Mouse (Mus musculus) heart, adult 2 months (tissue): ENCODE data around the gene Troap. TPM values are rescaled to one million over a fixed set of nuclear protein-coding genes. Genes with fewer than 3 reads are reported as not detected.

ENCODE experiments used
- DNase-seq, 2 experiments: peaks; one replicate each; pipeline ENCODE4 v3.0.0; 2021
- H3K27ac ChIP-seq: fragments of 200-600 bp; 2 replicates; pipeline ENCODE4 v1.8.1; 2022
- H3K27me3 ChIP-seq: fragments of 200-500 bp; 2 replicates; pipeline ENCODE4 v1.6.1; 2012; ENCODE audit warnings: mild to moderate bottlenecking, low read length, inconsistent platforms, mixed read lengths; ENCODE audit not compliant: control insufficient read depth, insufficient read depth
- H3K36me3 ChIP-seq: fragments of 200-500 bp; 2 replicates; pipeline ENCODE4 v1.6.1; 2012; ENCODE audit warnings: low read length, inconsistent platforms; ENCODE audit not compliant: control insufficient read depth, insufficient read depth
- H3K4me1 ChIP-seq: fragments of 200-500 bp; 2 replicates; pipeline ENCODE4 v1.6.1; 2011; ENCODE audit warnings: low read length; ENCODE audit not compliant: control insufficient read depth, insufficient read depth
- H3K4me3 ChIP-seq: fragments of 200-600 bp; 2 replicates; pipeline ENCODE4 v1.8.1; 2022
- H3K79me2 ChIP-seq: fragments of 200-500 bp; replicated peaks from 2 replicates; pipeline ENCODE4 v1.6.1; 2012; ENCODE audit warnings: mild to moderate bottlenecking, inconsistent platforms, low read length, moderate library complexity, mixed read lengths; ENCODE audit not compliant: control insufficient read depth, insufficient read depth
- H3K9ac ChIP-seq: fragments of 200-500 bp; 2 replicates; pipeline ENCODE4 v1.6.1; 2012; ENCODE audit warnings: low read depth, mild to moderate bottlenecking, control low read depth, inconsistent platforms, low read length, mixed read lengths
- CTCF ChIP-seq: fragments of 200-600 bp; IDR thresholded peaks from 2 replicates; pipeline ENCODE4 v1.8.1; 2022; ENCODE audit warnings: antibody characterized with exemption, mild to moderate bottlenecking, moderate library complexity
- EP300 ChIP-seq: fragments of 200-500 bp; IDR thresholded peaks from 2 replicates; pipeline ENCODE4 v1.6.1; 2011; ENCODE audit warnings: low read depth, low read length, control low read depth; ENCODE audit not compliant: insufficient read depth
- POLR2A ChIP-seq: fragments of 200-500 bp; IDR thresholded peaks from 2 replicates; pipeline ENCODE4 v1.6.1; 2011; ENCODE audit warnings: mild to moderate bottlenecking, low read depth, low read length, control low read depth; ENCODE audit not compliant: insufficient read depth
- WGBS: fragments of 180-500 bp; shearing (Covaris S2); methylation state at CpG from one replicate; pipeline ENCODE4 v1.1.7; 2018; 5-methylcytosine and 5-hydroxymethylcytosine counted together
- intact Hi-C: fragments of 180-260 bp; cut with DNase I; formaldehyde crosslinking; loops from one replicate; pipeline ENCODE4 v1.15.1; 2025
- polyA plus RNA-seq: library from polyadenylated mRNA; depleted of rRNA; stranded (reverse); fragments of >200 nt; gene quantifications from 2 replicates; pipeline ENCODE4 v1.2.3, GENCODE M21; 2012
- total RNA-seq, 2 experiments: library from RNA; stranded (reverse); gene quantifications; 2 replicates each; pipeline ENCODE4 v1.2.3; 2021

Troap gene
- total and polyA plus RNA-seq, 3 experiments = 0.31 to 0.53 TPM; not detected in 1

GRCm38 (mm10) chr15:99083258-99083657, 8.9 kb downstream of the Troap start:
- Histone ChIP-seq H3K9ac (no peak overlapping the region), H3K27ac (no peak overlapping the region), H3K27me3 (peaks cover 10% of the 10 kb centered on the region), H3K4me1 (no peaks in the 10 kb centered on the region), H3K79me2 (no peaks in the 10 kb centered on the region), H3K36me3 (no peaks in the 10 kb centered on the region), H3K4me3 (no peak overlapping the region)
- TF ChIP-seq EP300 = 0 out of 2 replicates have a peak, but pooled peaks have one; percentile 53
- TF ChIP-seq CTCF = peak; percentile 79
- no peak for TF ChIP-seq POLR2A
- intact Hi-C loops = loop anchor here (5.0 kb wide), 2 partner anchors 54 to 179 kb away; no protein-coding TSS in a partner anchor
- peak; percentile 46 to 57 for DNase-seq
- 63% methylated on average over 9 of the region's 9 CpGs for WGBS

GRCm38 (mm10) chr15:99083867-99084557, 9.6 kb downstream of the Troap start:
- no peaks in the 10 kb centered on the region for H3K4me1 ChIP-seq
- intact Hi-C loops = loop anchor here (2.0 to 5.0 kb wide), 3 partner anchors 53 to 178 kb away; no protein-coding TSS in a partner anchor
- H3K36me3 ChIP-seq = no peaks in the 10 kb centered on the region
- H3K79me2 ChIP-seq = no peaks in the 10 kb centered on the region
- no peak for DNase-seq
- WGBS = 28% methylated on average over 11 of the region's 11 CpGs
- peaks cover 10% of the 10 kb centered on the region for H3K27me3 ChIP-seq
- no peak overlapping the region for H3K27ac ChIP-seq
- H3K4me3 ChIP-seq = no peak overlapping the region
- H3K9ac ChIP-seq = no peak overlapping the region
- TF ChIP-seq EP300 = no peak
- no peak for TF ChIP-seq POLR2A
- no peak for TF ChIP-seq CTCF

- no peaks in the 10 kb centered on the region for H3K36me3 ChIP-seq
- intact Hi-C loops = loop anchor here (2.0 to 5.0 kb wide), 3 partner anchors 53 to 178 kb away; no protein-coding TSS in a partner anchor
- H3K4me1 ChIP-seq = no peaks in the 10 kb centered on the region
- 52% methylated on average over 19 of the region's 19 CpGs for WGBS
- no peak overlapping the region for H3K27ac ChIP-seq
- no peak overlapping the region for H3K4me3 ChIP-seq
- no peak overlapping the region for H3K9ac ChIP-seq
- H3K27me3 ChIP-seq = peaks cover 10% of the 10 kb centered on the region
- TF ChIP-seq POLR2A (no peak), EP300 (no peak), CTCF (no peak)
- DNase-seq = no peak
- H3K79me2 ChIP-seq = no peaks in the 10 kb centered on the region
Observed at GRCm38 (mm10) chr15:99084618-99085017, 10.2 kb downstream of the Troap start.

GRCm38 (mm10) chr15:99085997-99086396, 11.6 kb downstream of the Troap start:
- H3K36me3 ChIP-seq = no peaks in the 10 kb centered on the region
- 88% methylated on average over 4 of the region's 4 CpGs for WGBS

GRCm38 (mm10) chr15:99087253-99088075, 13.1 kb downstream of the Troap start, which contains the start of gene C1ql4:
C1ql4 (minus strand) TSS chr15:99087817.
- TF ChIP-seq EP300 (no peak), POLR2A (no peak), CTCF (peak; percentile 56)
- Histone ChIP-seq H3K79me2 (no peaks in the 10 kb centered on the region), H3K4me3 (peak within 1 kb of the TSS; percentile 20), H3K27ac (no peak within 1 kb of the TSS), H3K4me1 (no peaks in the 10 kb centered on the region), H3K36me3 (no peaks in the 10 kb centered on the region), H3K9ac (no peak within 1 kb of the TSS), H3K27me3 (peaks cover 10% of the 10 kb centered on the region)
- no peak for DNase-seq
- intact Hi-C loops = loop anchor here (2.0 kb wide), 1 partner anchor 39 kb away; no protein-coding TSS in a partner anchor
- WGBS = 13% methylated on average over 60 of the region's 60 CpGs

More at GRCm38 (mm10) chr15:99085997-99086396, 11.6 kb downstream of the Troap start:
- no peak overlapping the region for H3K9ac ChIP-seq
- no peak for TF ChIP-seq POLR2A
- no peak for TF ChIP-seq CTCF
- TF ChIP-seq EP300 = no peak
- no peaks in the 10 kb centered on the region for H3K79me2 ChIP-seq
- no peak for DNase-seq
- H3K4me1 ChIP-seq = no peaks in the 10 kb centered on the region
- intact Hi-C loops = loop anchor here (2.0 kb wide), 1 partner anchor 113 kb away; no protein-coding TSS in a partner anchor
- peaks cover 10% of the 10 kb centered on the region for H3K27me3 ChIP-seq
- H3K4me3 ChIP-seq = no peak overlapping the region
- no peak overlapping the region for H3K27ac ChIP-seq
